28 mouse cellular contexts compared by ENCODE assay signal in the genomic region with DNA sequence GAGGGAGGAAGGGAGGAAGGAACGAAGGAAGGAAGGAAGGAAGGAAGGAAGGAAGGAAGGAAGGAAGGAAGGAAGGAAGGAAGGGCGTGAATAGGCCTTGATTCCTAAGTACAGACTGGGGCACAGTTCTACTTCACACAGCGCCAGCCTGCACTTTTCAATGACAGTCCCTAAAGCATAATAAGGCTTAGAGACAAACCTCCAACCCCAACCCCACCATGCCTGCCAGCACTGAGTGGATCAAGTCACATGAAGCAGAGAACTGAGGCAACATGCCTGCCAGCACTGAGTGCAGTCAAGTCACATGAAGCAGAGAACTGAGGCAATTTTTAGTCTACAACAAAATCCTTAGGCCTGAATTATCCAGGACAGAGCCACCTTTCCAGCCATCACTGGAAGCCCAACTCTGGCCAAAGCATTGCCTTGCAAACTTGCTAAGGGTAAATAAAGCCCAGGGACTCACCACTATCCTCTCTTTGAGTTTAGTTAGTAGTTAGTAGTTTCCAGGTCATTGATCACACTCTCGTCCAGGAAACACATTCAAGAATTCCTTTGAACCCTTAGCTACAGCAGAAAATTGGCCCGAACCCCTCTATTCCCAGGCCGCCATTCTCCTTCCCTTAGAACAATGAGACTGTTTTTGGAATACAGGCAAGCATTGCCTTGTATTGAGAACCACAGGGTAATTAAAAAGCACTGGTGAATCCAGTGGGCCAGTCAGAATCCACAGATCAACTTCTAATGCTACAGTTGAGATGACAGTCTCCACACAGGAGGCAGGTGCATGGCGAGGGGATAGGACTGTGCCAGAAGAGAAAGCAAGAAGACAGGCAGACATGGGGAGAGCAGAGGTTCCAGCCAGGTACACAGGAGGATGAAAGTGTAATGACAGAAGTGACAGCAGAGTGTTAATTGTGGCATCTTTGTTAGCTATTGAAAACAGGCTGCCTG.
DNase-seq lines count a peak whose midpoint lies in the region; ATAC-seq and TF ChIP-seq lines count a peak whose summit lies in the region.
"Had no signal": no experiment of that assay in that cellular context is flagged by ENCODE, and none has a peak within 500 bp of the region (broad histone marks: within the 10 kb centered on the region; RNA-seq: fewer than 3 reads in every experiment).

No protein-coding gene starts in this region.

- H3K9me3 ChIP-seq in forebrain, embryonic 10.5 days = peaks cover 4% of the 10 kb centered on the region; the same call in 1 of the 2 replicates
- no peaks in the 10 kb centered on the region for H3K9me3 ChIP-seq in forebrain, embryonic 11.5 days (ENCODE audit: control insufficient read depth, low read length)
- no peaks in the 10 kb centered on the region for H3K9me3 ChIP-seq in lung, postnatal 0 days (ENCODE audit: low read length)
- H3K9me3 ChIP-seq in forebrain, embryonic 12.5 days = no peaks in the 10 kb centered on the region
- H3K9me3 ChIP-seq: embryonic facial prominence, embryonic 15.5 days; heart, embryonic 15.5 days; intestine, embryonic 15.5 days; limb, embryonic 15.5 days; lung, embryonic 15.5 days; midbrain, embryonic 12.5 days; stomach, embryonic 15.5 days had no signal

- 59% methylated on average over 7 of the region's 7 CpGs for WGBS in forebrain, embryonic 10.5 days
- WGBS in forebrain, embryonic 11.5 days = 52% methylated on average over 7 of the region's 7 CpGs
- 80% methylated on average over 7 of the region's 7 CpGs for WGBS in lung, postnatal 0 days
- 41% methylated on average over 7 of the region's 7 CpGs for WGBS in forebrain, embryonic 12.5 days
- 95% methylated on average over 5 of the region's 7 CpGs for WGBS in macrophage (ENCODE audit: missing documents)

- no peak for TF ChIP-seq CTCF in lung, postnatal 0 days (IDR thresholded peaks at IDR 0.05)

- H3K79me2 ChIP-seq in macrophage (ENCODE audit: inconsistent target) = no peaks in the 10 kb centered on the region

- peak overlapping the region; percentile 53 for H3K27ac ChIP-seq in forebrain, embryonic 10.5 days
- H3K27ac ChIP-seq in forebrain, embryonic 11.5 days (ENCODE audit: low read depth, low read length) = no peak overlapping the region
- H3K27ac ChIP-seq in lung, postnatal 0 days (ENCODE audit: low read length) = no peak overlapping the region
- peak overlapping the region; percentile 48; the same call in 1 of the 2 replicates for H3K27ac ChIP-seq in forebrain, embryonic 12.5 days
- peak overlapping the region; percentile 70 for H3K27ac ChIP-seq in macrophage
- H3K27ac ChIP-seq: embryonic facial prominence, embryonic 15.5 days; heart, adult 2 months; heart, embryonic 15.5 days; intestine, embryonic 15.5 days; limb, embryonic 15.5 days; liver, embryonic 14.5 days; lung, embryonic 15.5 days; midbrain, embryonic 12.5 days; stomach, embryonic 15.5 days had no signal

- H3K4me3 ChIP-seq in forebrain, embryonic 10.5 days = no peak overlapping the region
- no peak overlapping the region for H3K4me3 ChIP-seq in forebrain, embryonic 11.5 days (ENCODE audit: low read depth, low read length)
- H3K4me3 ChIP-seq in lung, postnatal 0 days (ENCODE audit: low read depth, low read length) = no peak overlapping the region
- H3K4me3 ChIP-seq in forebrain, embryonic 12.5 days (replicated peaks) = no peak overlapping the region
- no peak overlapping the region for H3K4me3 ChIP-seq in macrophage (ENCODE audit: inconsistent target)
- H3K4me3 ChIP-seq: embryonic facial prominence, embryonic 15.5 days; heart, adult 2 months; heart, embryonic 15.5 days; intestine, embryonic 15.5 days; limb, embryonic 15.5 days; lung, embryonic 15.5 days; midbrain, embryonic 12.5 days; stomach, embryonic 15.5 days had no signal

- no peak overlapping the region for H3K9ac ChIP-seq in forebrain, embryonic 11.5 days (ENCODE audit: low read length)
- H3K9ac ChIP-seq in lung, postnatal 0 days (replicated peaks; ENCODE audit: low read depth) = no peak overlapping the region
- no peak overlapping the region for H3K9ac ChIP-seq in forebrain, embryonic 12.5 days
- H3K9ac ChIP-seq: embryonic facial prominence, embryonic 15.5 days; heart, embryonic 15.5 days; intestine, embryonic 15.5 days; limb, embryonic 15.5 days; liver, embryonic 14.5 days; lung, embryonic 15.5 days; midbrain, embryonic 12.5 days; stomach, embryonic 15.5 days had no signal

- H3K4me1 ChIP-seq in forebrain, embryonic 10.5 days = peaks cover 16% of the 10 kb centered on the region
- no peaks in the 10 kb centered on the region for H3K4me1 ChIP-seq in forebrain, embryonic 11.5 days (replicated peaks; ENCODE audit: control insufficient read depth, insufficient read depth, low read length)
- no peaks in the 10 kb centered on the region; the same call in 1 of the 2 replicates for H3K4me1 ChIP-seq in lung, postnatal 0 days (ENCODE audit: insufficient read depth, low read depth, low read length)
- H3K4me1 ChIP-seq in forebrain, embryonic 12.5 days = peaks cover 13% of the 10 kb centered on the region; the same call in 1 of the 2 replicates
- H3K4me1 ChIP-seq: embryonic facial prominence, embryonic 15.5 days; heart, embryonic 15.5 days; intestine, embryonic 15.5 days; lung, embryonic 15.5 days; midbrain, embryonic 12.5 days; stomach, embryonic 15.5 days had no signal

- ATAC-seq in forebrain, embryonic 11.5 days (replicated peaks; ENCODE audit: low FRiP score) = no peak
- 0 out of 2 replicates have a peak, but pooled peaks have one; percentile 16 for ATAC-seq in lung, postnatal 0 days
- peak; percentile 44; the same call in 1 of the 2 replicates for ATAC-seq in forebrain, embryonic 12.5 days (ENCODE audit: low FRiP score)
- ATAC-seq: intestine, embryonic 15.5 days had no signal

- peaks cover 36% of the 10 kb centered on the region for H3K36me3 ChIP-seq in forebrain, embryonic 10.5 days (replicated peaks)
- H3K36me3 ChIP-seq in forebrain, embryonic 11.5 days (ENCODE audit: control insufficient read depth, insufficient read depth, low read length) = no peaks in the 10 kb centered on the region
- peaks cover 32% of the 10 kb centered on the region; the same call in 1 of the 2 replicates for H3K36me3 ChIP-seq in lung, postnatal 0 days (ENCODE audit: insufficient read depth, low read length)
- peaks cover 33% of the 10 kb centered on the region for H3K36me3 ChIP-seq in forebrain, embryonic 12.5 days (replicated peaks)
- H3K36me3 ChIP-seq in macrophage (ENCODE audit: inconsistent target) = peaks cover 36% of the 10 kb centered on the region

- no peak for DNase-seq in forebrain, embryonic 10.5 days (ENCODE audit: extremely low spot score, low spot score)
- DNase-seq in forebrain, embryonic 11.5 days (ENCODE audit: low spot score) = no peak
- DNase-seq in lung, postnatal 0 days (ENCODE audit: low spot score) = no peak
- no peak for DNase-seq in lung, postnatal 25 days (ENCODE audit: low spot score)
- DNase-seq in urinary bladder, postnatal 4 days (ENCODE audit: low spot score in 2 of 2) = no peak
- no peak for DNase-seq in heart, adult 9 months (ENCODE audit: low spot score in 2 of 2)
- DNase-seq: adrenal gland, postnatal 10 days; cerebellum, adult 8-10 months; gastrocnemius, postnatal 36 days; heart, adult 2 months; heart, postnatal 4 days; kidney, adult 9 months; kidney, postnatal 14 days; left cerebral cortex, postnatal 4 days; right cerebral cortex, adult 18-20 months; right cerebral cortex, postnatal 4 days; thymus, adult 18-20 months; thymus, postnatal 4 days had no signal

- no peaks in the 10 kb centered on the region for H3K27me3 ChIP-seq in forebrain, embryonic 10.5 days (ENCODE audit: poor library complexity, severe bottlenecking)
- H3K27me3 ChIP-seq in forebrain, embryonic 11.5 days (ENCODE audit: control insufficient read depth, insufficient read depth, low read length) = no peaks in the 10 kb centered on the region
- no peaks in the 10 kb centered on the region for H3K27me3 ChIP-seq in lung, postnatal 0 days (replicated peaks; ENCODE audit: insufficient read depth, low read length)
- H3K27me3 ChIP-seq in forebrain, embryonic 12.5 days = no peaks in the 10 kb centered on the region
- H3K27me3 ChIP-seq: embryonic facial prominence, embryonic 15.5 days; heart, embryonic 15.5 days; intestine, embryonic 15.5 days; limb, embryonic 15.5 days; lung, embryonic 15.5 days; midbrain, embryonic 12.5 days; stomach, embryonic 15.5 days had no signal

- no peak overlapping the region for H3K4me2 ChIP-seq in forebrain, embryonic 11.5 days (ENCODE audit: low read depth, low read length, severe bottlenecking)
- no peak overlapping the region for H3K4me2 ChIP-seq in lung, postnatal 0 days (replicated peaks; ENCODE audit: low read depth, low read length)
- no peak overlapping the region for H3K4me2 ChIP-seq in forebrain, embryonic 12.5 days
- H3K4me2 ChIP-seq: embryonic facial prominence, embryonic 15.5 days; heart, embryonic 15.5 days; intestine, embryonic 15.5 days; limb, embryonic 15.5 days; lung, embryonic 15.5 days; midbrain, embryonic 12.5 days; stomach, embryonic 15.5 days had no signal

- TF ChIP-seq EP300 in lung, postnatal 0 days (IDR thresholded peaks at IDR 0.05) = no peak

Comparison
In these comparisons a context has a peak if more than half of its experiments do, and no peak if none do; other contexts are left out.
1. H3K27ac ChIP-seq: peak in forebrain, embryonic 10.5 days (single experiment), forebrain, embryonic 12.5 days (single experiment) and macrophage (single experiment); none in forebrain, embryonic 11.5 days (single experiment) and lung, postnatal 0 days (single experiment).